Mouse (Mus musculus): ENCODE data around the gene Ces2h.

- TF ChIP-seq GATA1 (IDR thresholded peaks at IDR 0.05; ENCODE audit: borderline replicate concordance, low read length) (no peak), FLI1 (IDR thresholded peaks at IDR 0.05; ENCODE audit: low read length) (no peak)
These were observed 24.4 kb downstream of the Ces2h start for GRCm38 (mm10) chr8:105025050-105025449.

Measured in megakaryocyte, embryonic 14.5 days (primary cell).